Mouse (Mus musculus): ENCODE results near the gene Ctdsp2. TPM values are rescaled to one million over a fixed set of nuclear protein-coding genes. Genes with fewer than 3 reads are reported as not detected.

The Ctdsp2 gene
- total and polyA plus RNA-seq, 3 experiments: 8.9 to 21.9 (median 20.2) TPM

DNA sequence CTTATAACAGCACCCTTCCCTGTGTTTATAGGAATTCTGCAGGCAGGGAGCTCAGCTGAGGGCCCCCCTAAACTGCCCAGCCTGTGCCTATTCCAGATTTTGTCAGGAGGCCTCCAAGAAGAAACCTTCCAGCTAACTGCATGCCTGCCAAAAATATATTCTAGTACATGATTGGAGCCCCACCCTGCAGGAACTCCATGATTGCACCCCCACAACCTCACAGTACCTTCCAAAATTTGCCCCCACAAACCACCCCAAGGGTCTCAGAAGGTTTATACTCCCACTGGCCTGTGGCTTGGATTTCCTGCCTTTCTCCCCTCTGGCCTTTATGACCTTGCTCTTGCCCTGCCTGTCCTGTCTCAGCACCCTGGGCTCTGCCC is 46.8 kb upstream of the Ctdsp2 start:
- peaks cover 0 to 33% of the 10 kb centered on the region in 2 experiments; a peak in 2 of 4 replicates for H3K4me1 ChIP-seq (ENCODE audit: control insufficient read depth in 1 of 2, insufficient read depth in 2 of 2)
- H3K9me3 ChIP-seq (replicated peaks; ENCODE audit: low read length): peaks cover 2% of the 10 kb centered on the region
- no peak for DNase-seq (ENCODE audit: extremely low read depth)
- H3K79me2 ChIP-seq (replicated peaks; ENCODE audit: control insufficient read depth, extremely low read depth, insufficient read depth, poor library complexity, severe bottlenecking): no peaks in the 10 kb centered on the region
- in situ Hi-C loops (cut with MboI; ENCODE audit: low pct_ligation_motif_present, low pct_unique_long_range_greater_than_20kb, low sequenced_read_pairs): no loop called here
- H3K27me3 ChIP-seq (replicated peaks): peaks cover 3% of the 10 kb centered on the region
- TF ChIP-seq RCOR1 (conservative IDR thresholded peaks at IDR 0.05; ENCODE audit: low read depth, low read length): no peak
- no peak for TF ChIP-seq PAX5 (IDR thresholded peaks at IDR 0.05; ENCODE audit: low read length)
- no peak for TF ChIP-seq KAT2A (IDR thresholded peaks at IDR 0.05; ENCODE audit: insufficient replicate concordance, low read length)
- no peak for TF ChIP-seq TBP (conservative IDR thresholded peaks at IDR 0.05; ENCODE audit: low read depth, low read length)
- TF ChIP-seq JUND (conservative IDR thresholded peaks at IDR 0.05; ENCODE audit: low read depth, low read length): no peak
- no peak for TF ChIP-seq ZKSCAN1 (IDR thresholded peaks at IDR 0.05; ENCODE audit: borderline replicate concordance, low read depth, low read length)
- TF ChIP-seq NRF1 (IDR thresholded peaks at IDR 0.05; ENCODE audit: low read depth, low read length): no peak
- TF ChIP-seq ZC3H11A (IDR thresholded peaks at IDR 0.05; ENCODE audit: low read depth, low read length): no peak
- no peak for TF ChIP-seq MXI1 (IDR thresholded peaks at IDR 0.05; ENCODE audit: low read depth, low read length)
- no peak for TF ChIP-seq ETS1 (conservative IDR thresholded peaks at IDR 0.05; ENCODE audit: low read depth, low read length)
- no peak for TF ChIP-seq MYC (IDR thresholded peaks at IDR 0.05; ENCODE audit: low read depth, low read length)
- TF ChIP-seq USF2 (conservative IDR thresholded peaks at IDR 0.05; ENCODE audit: low read depth, low read length): no peak
- H3K9ac ChIP-seq (ENCODE audit: insufficient read depth, low read depth): no peak overlapping the region
- no peaks in the 10 kb centered on the region for H3K36me3 ChIP-seq (replicated peaks in 1 of 2; ENCODE audit: control insufficient read depth in 1 of 2, insufficient read depth in 1 of 2, low read length in 1 of 2)
- dilution Hi-C loops (cut with MboI; ENCODE audit: extremely low pct_ligation_motif_present, extremely low pct_unique_long_range_greater_than_20kb, low sequenced_read_pairs): no loop called here
- no peak overlapping the region for H3K4me3 ChIP-seq (replicated peaks in 1 of 3; ENCODE audit: low read depth in 2 of 3, low read length in 2 of 3, poor library complexity in 1 of 3)
- H3K27ac ChIP-seq (ENCODE audit: insufficient read depth, low read depth): no peak overlapping the region
- no peak overlapping the region for H3K4me2 ChIP-seq (ENCODE audit: insufficient read depth, low read depth, poor library complexity, severe bottlenecking)

DNA sequence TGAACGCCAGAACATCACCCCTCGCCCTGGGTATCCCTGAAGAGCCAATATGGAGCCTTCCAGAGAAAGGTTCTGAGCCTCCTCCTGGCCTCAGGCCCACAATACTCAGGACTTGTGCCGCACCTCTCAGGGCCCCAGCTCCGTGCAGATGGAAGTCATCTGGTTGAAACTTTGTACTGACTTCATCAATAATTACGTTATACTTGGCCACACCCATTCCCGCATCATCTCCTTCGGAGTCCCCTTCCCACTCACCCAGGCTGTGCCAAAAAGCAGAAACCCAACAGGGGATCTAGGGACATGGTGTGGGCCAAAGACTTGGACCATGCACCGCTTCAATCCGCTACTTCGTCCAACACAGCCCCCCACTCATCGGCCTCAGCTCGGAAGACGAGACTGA is 44.0 kb upstream of the Ctdsp2 start:
- Histone ChIP-seq H3K79me2 (replicated peaks; ENCODE audit: control insufficient read depth, extremely low read depth, insufficient read depth, poor library complexity, severe bottlenecking) (no peaks in the 10 kb centered on the region), H3K36me3 (replicated peaks in 1 of 2; ENCODE audit: control insufficient read depth in 1 of 2, insufficient read depth in 1 of 2, low read length in 1 of 2) (no peaks in the 10 kb centered on the region), H3K9ac (ENCODE audit: insufficient read depth, low read depth) (no peak overlapping the region), H3K9me3 (replicated peaks; ENCODE audit: low read length) (peaks cover 16% of the 10 kb centered on the region), H3K4me3 (replicated peaks in 1 of 3; ENCODE audit: low read depth in 2 of 3, low read length in 2 of 3, poor library complexity in 1 of 3) (no peak overlapping the region), H3K27ac (ENCODE audit: insufficient read depth, low read depth) (no peak overlapping the region), H3K4me1 (ENCODE audit: control insufficient read depth in 1 of 2, insufficient read depth in 2 of 2) (peaks cover 0 to 33% of the 10 kb centered on the region in 2 experiments; a peak in 3 of 4 replicates), H3K4me2 (ENCODE audit: insufficient read depth, low read depth, poor library complexity, severe bottlenecking) (no peak overlapping the region), H3K27me3 (replicated peaks) (no peaks in the 10 kb centered on the region)
- TF ChIP-seq BHLHE40 (IDR thresholded peaks at IDR 0.05; ENCODE audit: low read depth, low read length) (no peak), ELF1 (IDR thresholded peaks at IDR 0.05; ENCODE audit: low read depth, low read length) (no peak), CHD1 (IDR thresholded peaks at IDR 0.05; ENCODE audit: low read depth, low read length) (no peak), MAZ (IDR thresholded peaks at IDR 0.05; ENCODE audit: low read depth, low read length) (no peak), MYC (IDR thresholded peaks at IDR 0.05; ENCODE audit: low read depth, low read length) (no peak), POLR2AphosphoS2 (IDR thresholded peaks at IDR 0.05; ENCODE audit: low read depth, low read length) (no peak)
- in situ Hi-C loops (cut with MboI; ENCODE audit: low pct_ligation_motif_present, low pct_unique_long_range_greater_than_20kb, low sequenced_read_pairs) (no loop called here), dilution Hi-C loops (cut with MboI; ENCODE audit: extremely low pct_ligation_motif_present, extremely low pct_unique_long_range_greater_than_20kb, low sequenced_read_pairs) (no loop called here)
- no peak for DNase-seq (ENCODE audit: extremely low read depth)
